In the genomic region with DNA sequence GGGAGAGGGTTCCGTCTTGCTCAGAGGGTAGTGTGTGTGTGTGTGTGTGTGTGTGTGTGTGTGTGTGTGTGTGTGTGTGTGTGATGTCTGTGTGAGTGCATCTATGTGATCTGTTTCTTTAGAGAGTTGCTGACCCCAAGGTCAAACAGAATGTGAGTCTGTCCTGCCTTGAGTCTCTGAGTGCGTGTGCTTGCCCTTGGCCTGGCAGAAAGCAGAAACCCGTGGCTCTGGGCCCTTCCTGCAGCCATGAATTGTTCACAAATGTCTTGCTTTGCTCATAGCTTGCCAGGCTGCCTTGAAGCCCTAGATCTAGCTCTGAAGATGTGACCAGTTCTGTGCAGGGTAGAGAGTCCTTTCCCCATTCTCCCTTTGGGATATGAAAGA, we compare ENCODE assay signal across 10 mouse cellular contexts.
DNase-seq lines count a peak whose midpoint lies in the region; ATAC-seq and TF ChIP-seq lines count a peak whose summit lies in the region.
"Had no signal": no experiment of that assay in that cellular context is flagged by ENCODE, and none has a peak within 500 bp of the region (broad histone marks: within the 10 kb centered on the region; RNA-seq: fewer than 3 reads in every experiment).

No protein-coding gene starts in this region.

- no peaks in the 10 kb centered on the region for H3K36me3 ChIP-seq in heart, embryonic 12.5 days
- no peaks in the 10 kb centered on the region for H3K36me3 ChIP-seq in midbrain, postnatal 0 days (ENCODE audit: insufficient read depth, low read length)
- no peaks in the 10 kb centered on the region for H3K36me3 ChIP-seq in midbrain, embryonic 14.5 days (ENCODE audit: control insufficient read depth, insufficient read depth, low read length)
- no peaks in the 10 kb centered on the region for H3K36me3 ChIP-seq in hindbrain, embryonic 15.5 days
- H3K36me3 ChIP-seq in stomach, embryonic 14.5 days (ENCODE audit: control insufficient read depth, insufficient read depth, low read length) = no peaks in the 10 kb centered on the region
- H3K36me3 ChIP-seq: forebrain, embryonic 15.5 days had no signal

- H3K9me3 ChIP-seq in heart, embryonic 12.5 days (replicated peaks) = no peaks in the 10 kb centered on the region
- H3K9me3 ChIP-seq in midbrain, postnatal 0 days (ENCODE audit: low read length) = no peaks in the 10 kb centered on the region
- H3K9me3 ChIP-seq in midbrain, embryonic 14.5 days (ENCODE audit: control insufficient read depth, low read length) = no peaks in the 10 kb centered on the region
- no peaks in the 10 kb centered on the region for H3K9me3 ChIP-seq in hindbrain, embryonic 15.5 days
- H3K9me3 ChIP-seq in stomach, embryonic 14.5 days (ENCODE audit: control insufficient read depth, low read depth, low read length) = no peaks in the 10 kb centered on the region
- H3K9me3 ChIP-seq: forebrain, embryonic 15.5 days had no signal

- no peak for ATAC-seq in heart, embryonic 12.5 days (ENCODE audit: insufficient number of reproducible peaks, low FRiP score)
- no peak for ATAC-seq in midbrain, postnatal 0 days (ENCODE audit: low FRiP score)
- no peak for ATAC-seq in midbrain, embryonic 14.5 days (ENCODE audit: low FRiP score, low TSS enrichment)
- ATAC-seq in hindbrain, embryonic 15.5 days (ENCODE audit: low FRiP score, low read depth) = no peak
- ATAC-seq in stomach, embryonic 14.5 days (ENCODE audit: insufficient number of reproducible peaks, insufficient read depth, low FRiP score, low read depth) = no peak
- ATAC-seq: forebrain, embryonic 15.5 days had no signal

- TF ChIP-seq CTCF in midbrain, postnatal 0 days (IDR thresholded peaks at IDR 0.05) = no peak

- peaks cover 37% of the 10 kb centered on the region for H3K4me1 ChIP-seq in heart, embryonic 12.5 days (replicated peaks)
- no peaks in the 10 kb centered on the region; the same call in 1 of the 2 replicates for H3K4me1 ChIP-seq in midbrain, postnatal 0 days (ENCODE audit: insufficient read depth, low read length)
- no peaks in the 10 kb centered on the region for H3K4me1 ChIP-seq in midbrain, embryonic 14.5 days (ENCODE audit: control insufficient read depth, insufficient read depth, low read length)
- peaks cover 15% of the 10 kb centered on the region for H3K4me1 ChIP-seq in hindbrain, embryonic 15.5 days (replicated peaks)
- peaks cover 24% of the 10 kb centered on the region for H3K4me1 ChIP-seq in stomach, embryonic 14.5 days (ENCODE audit: control insufficient read depth, insufficient read depth, low read length)

- H3K9ac ChIP-seq in heart, embryonic 12.5 days = no peak overlapping the region
- H3K9ac ChIP-seq in midbrain, postnatal 0 days (replicated peaks; ENCODE audit: low read length, poor library complexity, severe bottlenecking) = no peak overlapping the region
- H3K9ac ChIP-seq in midbrain, embryonic 14.5 days (replicated peaks; ENCODE audit: low read length) = no peak overlapping the region
- H3K9ac ChIP-seq in hindbrain, embryonic 15.5 days = no peak overlapping the region
- no peak overlapping the region for H3K9ac ChIP-seq in stomach, embryonic 14.5 days (replicated peaks; ENCODE audit: low read depth, low read length)
- H3K9ac ChIP-seq: forebrain, embryonic 15.5 days had no signal

- H3K4me3 ChIP-seq in heart, embryonic 12.5 days = no peak overlapping the region
- no peak overlapping the region for H3K4me3 ChIP-seq in midbrain, postnatal 0 days (ENCODE audit: low read depth, low read length)
- H3K4me3 ChIP-seq in midbrain, embryonic 14.5 days (replicated peaks; ENCODE audit: low read depth, low read length) = no peak overlapping the region
- no peak overlapping the region for H3K4me3 ChIP-seq in hindbrain, embryonic 15.5 days
- no peak overlapping the region for H3K4me3 ChIP-seq in stomach, embryonic 14.5 days (ENCODE audit: low read depth, low read length)
- H3K4me3 ChIP-seq: forebrain, embryonic 15.5 days had no signal

- peak overlapping the region; percentile 65 for H3K27ac ChIP-seq in heart, embryonic 12.5 days (ENCODE audit: poor library complexity, severe bottlenecking)
- H3K27ac ChIP-seq in midbrain, postnatal 0 days (ENCODE audit: low read depth, low read length) = peak overlapping the region; percentile 13; the same call in 1 of the 2 replicates
- H3K27ac ChIP-seq in midbrain, embryonic 14.5 days (replicated peaks; ENCODE audit: low read depth, low read length) = no peak overlapping the region
- H3K27ac ChIP-seq in hindbrain, embryonic 15.5 days (replicated peaks) = 0 out of 2 replicates have a peak overlapping the region, but pooled peaks have one; percentile 15
- H3K27ac ChIP-seq in stomach, embryonic 14.5 days (ENCODE audit: low read length) = peak overlapping the region; percentile 94

- WGBS in heart, embryonic 12.5 days = 52% methylated on average over 3 of the region's 3 CpGs
- 64% methylated on average over 3 of the region's 3 CpGs for WGBS in midbrain, postnatal 0 days
- WGBS in midbrain, embryonic 14.5 days = 60% methylated on average over 3 of the region's 3 CpGs
- 39% methylated on average over 3 of the region's 3 CpGs for WGBS in hindbrain, embryonic 15.5 days
- WGBS in stomach, embryonic 14.5 days = 9% methylated on average over 3 of the region's 3 CpGs

- H3K27me3 ChIP-seq in heart, embryonic 12.5 days (replicated peaks) = no peaks in the 10 kb centered on the region
- H3K27me3 ChIP-seq in midbrain, postnatal 0 days (ENCODE audit: insufficient read depth, low read length) = no peaks in the 10 kb centered on the region
- no peaks in the 10 kb centered on the region for H3K27me3 ChIP-seq in midbrain, embryonic 14.5 days (ENCODE audit: control insufficient read depth, insufficient read depth, low read length)
- H3K27me3 ChIP-seq in hindbrain, embryonic 15.5 days = no peaks in the 10 kb centered on the region
- H3K27me3 ChIP-seq in stomach, embryonic 14.5 days (ENCODE audit: control insufficient read depth, insufficient read depth, low read length) = no peaks in the 10 kb centered on the region
- H3K27me3 ChIP-seq: forebrain, embryonic 15.5 days had no signal

- H3K4me2 ChIP-seq in heart, embryonic 12.5 days = 0 out of 2 replicates have a peak overlapping the region, but pooled peaks have one; percentile 14
- no peak overlapping the region for H3K4me2 ChIP-seq in midbrain, postnatal 0 days (ENCODE audit: low read depth, low read length, poor library complexity, severe bottlenecking)
- H3K4me2 ChIP-seq in midbrain, embryonic 14.5 days (ENCODE audit: low read length) = no peak overlapping the region
- H3K4me2 ChIP-seq in hindbrain, embryonic 15.5 days = no peak overlapping the region
- no peak overlapping the region for H3K4me2 ChIP-seq in stomach, embryonic 14.5 days (replicated peaks; ENCODE audit: low read depth, low read length)
- H3K4me2 ChIP-seq: forebrain, embryonic 15.5 days had no signal

- no peak for DNase-seq in heart, adult 9 months (ENCODE audit: low spot score in 2 of 2)
- DNase-seq in midbrain, postnatal 0 days (ENCODE audit: low spot score) = no peak
- DNase-seq in midbrain, embryonic 14.5 days = no peak
- no peak for DNase-seq in layer of hippocampus, postnatal 10 days (ENCODE audit: low spot score in 2 of 2)
- DNase-seq in cerebellum, adult 9-11 months = no peak
- DNase-seq: right cerebral cortex, postnatal 14 days had no signal
